Mouse (Mus musculus): ENCODE measurements around the gene Pitpnm2.
"Not testable (repeated sequence)": the region's sequence is repeated elsewhere in the genome, so short reads cannot be mapped to it uniquely, and the experiment has no call there.

Gene Pitpnm2

GRCm38 (mm10) chr5:124249614-124250591 lies at the start of gene Pitpnm2:
Pitpnm2 (minus strand) TSS chr5:124249760.
- no peak for DNase-seq (ENCODE audit: low spot score)

GRCm38 (mm10) chr5:124299307-124299706 lies 49.7 kb upstream of the Pitpnm2 start:
- not testable (repeated sequence) for DNase-seq (ENCODE audit: low spot score)

GRCm38 (mm10) chr5:124296475-124296874 lies 46.9 kb upstream of the Pitpnm2 start:
- DNase-seq (ENCODE audit: low spot score) = no peak

- no peak for DNase-seq (ENCODE audit: low spot score)
Measured at GRCm38 (mm10) chr5:124293967-124294366, 44.4 kb upstream of the Pitpnm2 start.

GRCm38 (mm10) chr5:124290216-124290615 lies 40.7 kb upstream of the Pitpnm2 start:
- no peak for DNase-seq (ENCODE audit: low spot score)

- DNase-seq (ENCODE audit: low spot score) = no peak
Measured at GRCm38 (mm10) chr5:124287616-124288247, 38.2 kb upstream of the Pitpnm2 start.

GRCm38 (mm10) chr5:124284330-124284729 lies 34.8 kb upstream of the Pitpnm2 start:
- no peak for DNase-seq (ENCODE audit: low spot score)

GRCm38 (mm10) chr5:124282854-124283253 lies 33.3 kb upstream of the Pitpnm2 start:
- no peak for DNase-seq (ENCODE audit: low spot score)

GRCm38 (mm10) chr5:124270226-124270625 lies 20.7 kb upstream of the Pitpnm2 start:
- no peak for DNase-seq (ENCODE audit: low spot score)

- no peak for DNase-seq (ENCODE audit: low spot score)
Measured at GRCm38 (mm10) chr5:124269661-124270060, 20.1 kb upstream of the Pitpnm2 start.

- no peak for DNase-seq (ENCODE audit: low spot score)
Measured at GRCm38 (mm10) chr5:124267652-124268051, 18.1 kb upstream of the Pitpnm2 start.

- DNase-seq (ENCODE audit: low spot score) = no peak
Measured at GRCm38 (mm10) chr5:124266821-124267220, 17.3 kb upstream of the Pitpnm2 start.

- no peak for DNase-seq (ENCODE audit: low spot score)
Measured at GRCm38 (mm10) chr5:124263246-124263645, 13.7 kb upstream of the Pitpnm2 start.

- DNase-seq (ENCODE audit: low spot score) = no peak
Measured at GRCm38 (mm10) chr5:124262090-124262489, 12.5 kb upstream of the Pitpnm2 start.

- DNase-seq (ENCODE audit: low spot score) = no peak
Measured at GRCm38 (mm10) chr5:124259133-124259532, 9.6 kb upstream of the Pitpnm2 start.

- no peak for DNase-seq (ENCODE audit: low spot score)
Measured at GRCm38 (mm10) chr5:124258026-124258425, 8.5 kb upstream of the Pitpnm2 start.

- no peak for DNase-seq (ENCODE audit: low spot score)
Measured at GRCm38 (mm10) chr5:124255141-124255540, 5.6 kb upstream of the Pitpnm2 start.

GRCm38 (mm10) chr5:124253555-124253954 lies 4.0 kb upstream of the Pitpnm2 start:
- DNase-seq (ENCODE audit: low spot score) = no peak

GRCm38 (mm10) chr5:124252580-124253320 lies 3.2 kb upstream of the Pitpnm2 start:
- DNase-seq (ENCODE audit: low spot score) = no peak

GRCm38 (mm10) chr5:124251070-124251469 lies 1.5 kb upstream of the Pitpnm2 start:
- no peak for DNase-seq (ENCODE audit: low spot score)

GRCm38 (mm10) chr5:124248845-124249613 lies 531 bp downstream of the Pitpnm2 start:
- DNase-seq (ENCODE audit: low spot score) = no peak
